Mouse (Mus musculus) CH12.LX (cell line): ENCODE results near the gene Fstl3. TPM values are rescaled to one million over a fixed set of nuclear protein-coding genes. Genes with fewer than 3 reads are reported as not detected.

Experiments used
- DNase-seq: peaks from one replicate; pipeline ENCODE4 v3.0.0-alpha.2; 2013; ENCODE audit errors: extremely low read depth
- H3K27ac ChIP-seq: 2 replicates; pipeline ENCODE4 v1.5.1; 2012; ENCODE audit warnings: low read depth, mild to moderate bottlenecking, control low read depth, moderate library complexity; ENCODE audit not compliant: insufficient read depth
- H3K27me3 ChIP-seq: replicated peaks from 2 replicates; pipeline ENCODE3; 2012; ENCODE audit warnings: inconsistent platforms
- H3K36me3 ChIP-seq, 2 experiments: replicated peaks in 1 of 2; 2 replicates each; pipeline versions ENCODE3 to v1.6.1; 2012; ENCODE audit warnings: inconsistent platforms in 1 of 2, low read length in 1 of 2, mild to moderate bottlenecking in 1 of 2, mixed read lengths in 1 of 2, moderate library complexity in 1 of 2; ENCODE audit not compliant: control insufficient read depth in 1 of 2, insufficient read depth in 1 of 2
- H3K4me1 ChIP-seq, 2 experiments: 2 replicates each; pipeline ENCODE4 v1.6.1; 2012; ENCODE audit warnings: inconsistent platforms in 1 of 2, moderate library complexity in 1 of 2; ENCODE audit not compliant: insufficient read depth in 2 of 2, control insufficient read depth in 1 of 2
- H3K4me2 ChIP-seq: 2 replicates; pipeline ENCODE4 v1.6.1; 2012; ENCODE audit warnings: low read depth, mild to moderate bottlenecking, control low read depth; ENCODE audit not compliant: poor library complexity, insufficient read depth, severe bottlenecking
- H3K4me3 ChIP-seq, 3 experiments: fragments of 150-350 bp in 1 of 3; sonication (generic) in 1 of 3; replicated peaks in 1 of 3; 2 replicates each; pipeline versions ENCODE3 to v1.5.1; 2011 to 2012; ENCODE audit warnings: low read depth in 2 of 3, low read length in 2 of 3, mild to moderate bottlenecking in 2 of 3, moderate library complexity in 2 of 3, control low read depth in 1 of 3, improper control_type of control experiment in 1 of 3, inconsistent platforms in 1 of 3, mixed read lengths in 1 of 3; ENCODE audit not compliant: poor library complexity in 1 of 3
- H3K79me2 ChIP-seq: replicated peaks from 2 replicates; pipeline ENCODE4 v1.6.1; 2012; ENCODE audit warnings: mild to moderate bottlenecking, moderate library complexity; ENCODE audit not compliant: control insufficient read depth, poor library complexity, insufficient read depth, severe bottlenecking; ENCODE audit errors: extremely low read depth
- H3K9ac ChIP-seq: 2 replicates; pipeline ENCODE4 v1.6.1; 2012; ENCODE audit warnings: low read depth, mild to moderate bottlenecking, control low read depth, moderate library complexity; ENCODE audit not compliant: insufficient read depth
- H3K9me3 ChIP-seq: replicated peaks from 2 replicates; pipeline ENCODE3; 2012; ENCODE audit warnings: low read length, inconsistent platforms, mixed read lengths
- CHD2 ChIP-seq: IDR thresholded peaks from 2 replicates; pipeline ENCODE4 v1.6.1; 2011; ENCODE audit warnings: low read length, improper control_type of control experiment
- E2F4 ChIP-seq: IDR thresholded peaks from 2 replicates; pipeline ENCODE4 v1.6.1; 2011; ENCODE audit warnings: low read depth, low read length, improper control_type of control experiment; ENCODE audit not compliant: insufficient replicate concordance
- ELF1 ChIP-seq: IDR thresholded peaks from 2 replicates; pipeline ENCODE4 v1.6.1; 2014; ENCODE audit warnings: low read depth, mild to moderate bottlenecking, inconsistent platforms, low read length, improper control_type of control experiment
- EP300 ChIP-seq: IDR thresholded peaks from 2 replicates; pipeline ENCODE4 v1.6.1; 2011; ENCODE audit warnings: low read length, improper control_type of control experiment
- ETS1 ChIP-seq: conservative IDR thresholded peaks from 2 replicates; pipeline ENCODE4 v1.6.1; 2012; ENCODE audit warnings: low read depth, mild to moderate bottlenecking, inconsistent platforms, low read length, improper control_type of control experiment, moderate library complexity
- GABPA ChIP-seq: IDR thresholded peaks from 2 replicates; pipeline ENCODE4 v1.6.1; 2012; ENCODE audit warnings: low read depth, low read length, improper control_type of control experiment, inconsistent platforms; ENCODE audit not compliant: insufficient replicate concordance
- HCFC1 ChIP-seq: IDR thresholded peaks from 2 replicates; pipeline ENCODE4 v1.6.1; 2012; ENCODE audit warnings: low read depth, mild to moderate bottlenecking, inconsistent platforms, low read length, improper control_type of control experiment
- JUND ChIP-seq: conservative IDR thresholded peaks from 2 replicates; pipeline ENCODE4 v1.6.1; 2011; ENCODE audit warnings: low read depth, low read length, improper control_type of control experiment
- MAFK ChIP-seq: IDR thresholded peaks from 2 replicates; pipeline ENCODE4 v1.6.1; 2011; ENCODE audit warnings: low read length, improper control_type of control experiment; ENCODE audit not compliant: insufficient replicate concordance
- MAZ ChIP-seq: IDR thresholded peaks from 2 replicates; pipeline ENCODE4 v1.6.1; 2012; ENCODE audit warnings: low read depth, mild to moderate bottlenecking, inconsistent platforms, low read length, improper control_type of control experiment, moderate library complexity
- MEF2A ChIP-seq: IDR thresholded peaks from 2 replicates; pipeline ENCODE4 v1.6.1; 2014; ENCODE audit warnings: low read depth, mild to moderate bottlenecking, inconsistent platforms, low read length, improper control_type of control experiment, borderline replicate concordance
- NELFE ChIP-seq: IDR thresholded peaks from 2 replicates; pipeline ENCODE4 v1.6.1; 2011; ENCODE audit warnings: low read depth, low read length, improper control_type of control experiment
- NRF1 ChIP-seq: IDR thresholded peaks from 2 replicates; pipeline ENCODE4 v1.6.1; 2014; ENCODE audit warnings: low read depth, mild to moderate bottlenecking, inconsistent platforms, low read length, improper control_type of control experiment, moderate library complexity
- RAD21 ChIP-seq: IDR thresholded peaks from 2 replicates; pipeline ENCODE4 v1.6.1; 2011; ENCODE audit warnings: low read depth, mild to moderate bottlenecking, low read length, improper control_type of control experiment, moderate library complexity
- RCOR1 ChIP-seq: conservative IDR thresholded peaks from 2 replicates; pipeline ENCODE4 v1.6.1; 2012; ENCODE audit warnings: low read depth, mild to moderate bottlenecking, inconsistent platforms, low read length, improper control_type of control experiment
- SMC3 ChIP-seq: IDR thresholded peaks from 2 replicates; pipeline ENCODE4 v1.6.1; 2011; ENCODE audit warnings: low read depth, low read length, improper control_type of control experiment
- TCF12 ChIP-seq: IDR thresholded peaks from 2 replicates; pipeline ENCODE4 v1.6.1; 2014; ENCODE audit warnings: low read depth, mild to moderate bottlenecking, inconsistent platforms, low read length, improper control_type of control experiment
- UBTF ChIP-seq: IDR thresholded peaks from 2 replicates; pipeline ENCODE4 v1.6.1; 2012; ENCODE audit warnings: low read depth, mild to moderate bottlenecking, inconsistent platforms, low read length, improper control_type of control experiment, moderate library complexity
- USF1 ChIP-seq: IDR thresholded peaks from 2 replicates; pipeline ENCODE4 v1.6.1; 2014; ENCODE audit warnings: low read depth, mild to moderate bottlenecking, inconsistent platforms, low read length, improper control_type of control experiment
- USF2 ChIP-seq: conservative IDR thresholded peaks from 2 replicates; pipeline ENCODE4 v1.6.1; 2011; ENCODE audit warnings: low read depth, low read length, improper control_type of control experiment
- ZC3H11A ChIP-seq: IDR thresholded peaks from 2 replicates; pipeline ENCODE4 v1.6.1; 2012; ENCODE audit warnings: low read depth, mild to moderate bottlenecking, inconsistent platforms, low read length, improper control_type of control experiment
- ZKSCAN1 ChIP-seq: IDR thresholded peaks from 2 replicates; pipeline ENCODE4 v1.6.1; 2012; ENCODE audit warnings: low read depth, inconsistent platforms, low read length, improper control_type of control experiment, borderline replicate concordance
- ZMIZ1 ChIP-seq: IDR thresholded peaks from 2 replicates; pipeline ENCODE4 v1.6.1; 2012; ENCODE audit warnings: low read depth, mild to moderate bottlenecking, inconsistent platforms, low read length, improper control_type of control experiment
- ZNF384 ChIP-seq: IDR thresholded peaks from 2 replicates; pipeline ENCODE4 v1.6.1; 2012; ENCODE audit warnings: low read depth, low read length, improper control_type of control experiment, inconsistent platforms
- dilution Hi-C: fragments of 300-500 bp; cut with MboI; formaldehyde crosslinking; loops from 2 replicates; pipeline ENCODE4 v1.14.3; 2020; ENCODE audit warnings: low sequenced_read_pairs; ENCODE audit not compliant: extremely low pct_unique_long_range_greater_than_20kb, extremely low pct_ligation_motif_present
- in situ Hi-C: fragments of 300-500 bp; cut with MboI; formaldehyde crosslinking; loops from 3 replicates; pipeline ENCODE4 v1.14.3; 2019; ENCODE audit warnings: low sequenced_read_pairs, low pct_ligation_motif_present, low pct_unique_long_range_greater_than_20kb, mixed read lengths
- polyA plus RNA-seq: library from polyadenylated mRNA; unstranded; fragments of >175 nt; gene quantifications from 2 replicates; pipeline ENCODE4 v1.2.1, GENCODE M21; 2012; ENCODE audit warnings: low read depth; ENCODE audit not compliant: insufficient read length
- total RNA-seq, 2 experiments: library from RNA; depleted of rRNA; stranded (reverse); fragments of 300-350 nt in 1 of 2; fragments of >200 nt in 1 of 2; gene quantifications; 2 replicates each; pipeline ENCODE4 v1.2.3; 2012 to 2014

Gene Fstl3
- total and polyA plus RNA-seq, 3 experiments, result 0.25 TPM; not detected in 2

DNA sequence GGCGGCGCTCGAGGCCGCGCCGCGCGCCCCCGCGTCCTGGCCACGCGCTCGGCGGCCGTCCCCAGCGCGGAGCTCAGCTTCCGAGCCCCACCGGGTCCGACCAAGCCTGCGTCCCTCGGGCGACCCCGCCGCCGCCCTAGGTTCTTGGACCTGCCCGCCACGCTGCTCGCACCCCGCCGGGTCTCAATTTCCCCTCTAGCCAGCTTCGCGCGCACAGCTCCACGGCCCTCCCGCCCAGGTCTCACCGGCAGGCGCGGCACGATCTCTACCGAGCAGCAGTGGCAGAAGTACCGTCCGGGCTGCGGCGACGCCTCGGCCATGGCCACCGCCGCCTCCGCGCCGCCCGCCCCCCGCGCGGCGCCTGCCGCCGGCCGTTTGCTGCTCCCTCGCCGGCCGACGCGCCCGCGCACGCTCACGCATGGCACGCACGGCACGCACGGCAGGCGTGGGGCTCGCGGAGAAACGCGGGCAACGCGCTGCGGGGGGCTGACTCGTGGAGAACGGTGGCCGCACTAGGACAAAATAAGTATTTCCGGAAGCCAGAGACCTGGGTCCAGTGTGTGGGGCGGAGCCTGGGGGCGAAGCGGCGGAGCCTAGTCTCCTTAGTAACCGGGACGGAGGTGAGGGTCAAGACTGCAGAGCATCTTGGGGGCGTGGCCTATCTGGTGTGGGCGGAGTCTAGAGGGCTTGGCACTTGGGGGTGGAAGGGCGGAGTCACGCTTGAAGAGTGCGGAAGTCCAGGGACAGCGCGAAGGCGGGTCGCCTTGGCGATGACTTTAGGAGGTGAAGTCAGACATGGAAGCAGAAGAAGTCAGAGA lies 10.4 kb upstream of the Fstl3 start, which contains the start of gene Rnf126 (continued):
- peak; percentile 32; the same call in 1 of the 2 replicates for TF ChIP-seq ETS1
- TF ChIP-seq TCF12, result peak; percentile 86
- no peak for TF ChIP-seq ZKSCAN1
- peak; percentile 91; the same call in 1 of the 2 replicates for TF ChIP-seq MAZ
- no peak for TF ChIP-seq ZC3H11A
- peak; percentile 82; the same call in 1 of the 2 replicates for TF ChIP-seq MEF2A
- no peak; the same call in 1 of the 2 replicates for TF ChIP-seq GABPA
- TF ChIP-seq SMC3, result no peak
- TF ChIP-seq RAD21, result no peak
- peak; percentile 23; the same call in 1 of the 2 replicates for TF ChIP-seq USF1
- peak; percentile 68; the same call in 1 of the 2 replicates for TF ChIP-seq ZMIZ1
- peak; percentile 55; the same call in 1 of the 2 replicates for TF ChIP-seq CHD2
- peak; percentile 99 for TF ChIP-seq ELF1
- TF ChIP-seq USF2, result no peak
- no peak for TF ChIP-seq EP300
- TF ChIP-seq MAFK, result no peak
- TF ChIP-seq RCOR1, result no peak
- TF ChIP-seq UBTF, result no peak

DNA sequence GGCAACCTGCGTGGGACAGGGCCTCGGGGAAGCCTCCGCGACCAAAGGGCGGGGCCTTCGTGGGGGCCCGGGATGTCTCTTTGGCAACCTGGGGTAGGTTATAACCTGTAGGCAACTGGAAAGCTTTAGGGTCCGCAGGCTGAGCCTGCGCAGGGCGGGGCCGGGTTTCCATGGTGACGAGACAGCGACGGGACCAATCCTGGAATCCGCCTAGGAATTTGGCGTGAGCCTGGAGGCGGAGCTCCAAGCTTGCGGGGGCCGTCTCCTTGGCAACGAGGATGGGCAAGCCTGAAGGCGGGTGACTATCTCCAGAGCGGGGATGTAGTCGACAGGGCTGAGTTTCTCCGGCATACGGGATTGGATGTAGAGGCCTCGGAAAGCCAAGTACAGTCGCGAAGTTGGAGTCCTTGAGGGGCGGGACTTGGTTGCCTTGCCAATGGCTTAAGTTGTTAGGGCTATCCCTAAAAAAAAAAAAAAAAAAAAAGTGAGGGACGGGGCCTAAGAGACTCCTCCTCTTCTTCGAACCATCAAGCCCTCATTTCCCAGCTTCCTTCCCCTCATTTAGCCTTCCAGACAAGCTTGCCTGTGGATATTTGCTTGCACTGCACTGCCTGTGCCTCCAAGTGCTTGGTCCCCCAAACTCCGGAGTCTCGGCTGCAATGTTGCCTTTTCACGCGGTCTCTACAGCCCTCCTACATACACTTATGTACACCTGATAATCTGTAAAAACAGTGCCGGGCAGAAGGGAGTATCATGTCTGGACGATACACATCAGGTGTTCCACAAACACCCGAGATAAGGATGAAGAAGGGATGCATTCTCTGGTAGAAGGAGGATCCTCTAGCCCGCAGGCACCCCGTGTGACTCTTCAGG lies 9.5 kb upstream of the Fstl3 start:
- in situ Hi-C loops, result no loop called here
- peaks cover 38% of the 10 kb centered on the region for H3K79me2 ChIP-seq
- H3K4me3 ChIP-seq, result peak overlapping the region; percentile 57 to 98 (median 92)
- H3K27ac ChIP-seq, result no peak overlapping the region
- peak overlapping the region; percentile 73 for H3K4me2 ChIP-seq
- DNase-seq, result peak; percentile 67
- peak overlapping the region; percentile 22 for H3K9ac ChIP-seq
- peaks cover 27 to 47% of the 10 kb centered on the region in 2 experiments for H3K4me1 ChIP-seq
- H3K27me3 ChIP-seq, result no peaks in the 10 kb centered on the region
- peaks cover 8% of the 10 kb centered on the region for H3K9me3 ChIP-seq
- TF ChIP-seq E2F4, result no peak
- TF ChIP-seq NRF1, result peak; percentile 67
- no peak for TF ChIP-seq NELFE
- no peak for TF ChIP-seq JUND
- no peak for TF ChIP-seq HCFC1
- peak; percentile 72 for TF ChIP-seq ZNF384
- no peak for TF ChIP-seq USF1
- TF ChIP-seq ELF1, result no peak
- peaks cover 8 to 26% of the 10 kb centered on the region in 2 experiments for H3K36me3 ChIP-seq
- dilution Hi-C loops, result no loop called here
